Mouse (Mus musculus) urinary bladder, postnatal 14 days (tissue): ENCODE measurements around the gene Hdhd5.

Experiments
- DNase-seq: peaks from one replicate; pipeline ENCODE4 v3.0.0; 2021; ENCODE audit warnings: low spot score

Hdhd5 gene

DNA sequence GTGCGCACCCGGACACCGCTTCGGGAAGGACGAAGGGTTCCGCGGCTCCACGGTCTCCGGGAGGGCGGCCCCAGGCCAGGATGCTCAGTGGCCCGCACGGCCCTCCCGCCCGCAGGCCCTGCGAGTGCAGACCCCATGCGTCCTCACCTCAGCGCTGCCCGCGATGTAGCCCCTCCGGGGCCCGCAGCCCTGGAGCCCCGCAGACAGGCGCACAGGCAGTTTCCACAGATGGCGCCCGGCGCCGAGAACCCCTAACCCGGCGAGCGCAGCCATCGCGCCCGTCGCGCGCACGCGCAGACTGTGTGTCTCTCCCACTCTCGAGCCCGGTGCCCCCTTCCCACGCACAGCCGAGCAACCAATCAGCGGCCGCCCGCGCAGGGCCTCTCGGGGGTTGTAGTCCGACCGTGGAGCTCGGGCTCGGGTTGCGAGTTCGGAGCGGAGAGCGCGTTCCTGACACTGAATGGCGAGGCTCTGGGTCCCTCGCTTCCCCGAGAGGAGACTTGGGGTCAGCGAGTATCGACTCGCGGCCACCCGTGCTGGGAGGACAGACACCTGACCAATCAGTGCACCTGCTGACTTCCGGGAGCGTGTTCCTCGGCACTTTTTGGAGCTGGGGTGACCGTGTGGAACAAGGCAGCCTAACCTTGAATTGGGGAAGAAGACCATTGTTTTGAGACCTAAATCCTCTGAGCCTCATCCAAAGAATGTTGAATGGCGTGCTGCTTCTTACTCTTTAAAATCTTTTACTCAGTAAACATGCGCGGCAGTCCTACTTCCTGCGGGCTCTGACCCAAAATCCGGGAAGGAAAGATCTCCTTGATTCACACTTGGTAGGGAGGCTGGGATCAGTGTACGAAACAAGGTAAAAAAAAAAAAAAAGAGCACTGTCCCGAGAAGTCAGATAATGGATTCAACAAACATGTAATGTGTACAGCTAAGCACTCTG is at the start of gene Hdhd5:
Gene Hdhd5, minus strand, starts transcription at position 300 of the 946 bp plus-strand sequence.
- DNase-seq = peak; percentile 94

GRCm38 (mm10) chr6:120580713-120581015 is 49.5 kb upstream of the Hdhd5 start:
- no peak for DNase-seq

- DNase-seq = peak; percentile 28
Measured at GRCm38 (mm10) chr6:120579831-120580712, 49.0 kb upstream of the Hdhd5 start.

DNA sequence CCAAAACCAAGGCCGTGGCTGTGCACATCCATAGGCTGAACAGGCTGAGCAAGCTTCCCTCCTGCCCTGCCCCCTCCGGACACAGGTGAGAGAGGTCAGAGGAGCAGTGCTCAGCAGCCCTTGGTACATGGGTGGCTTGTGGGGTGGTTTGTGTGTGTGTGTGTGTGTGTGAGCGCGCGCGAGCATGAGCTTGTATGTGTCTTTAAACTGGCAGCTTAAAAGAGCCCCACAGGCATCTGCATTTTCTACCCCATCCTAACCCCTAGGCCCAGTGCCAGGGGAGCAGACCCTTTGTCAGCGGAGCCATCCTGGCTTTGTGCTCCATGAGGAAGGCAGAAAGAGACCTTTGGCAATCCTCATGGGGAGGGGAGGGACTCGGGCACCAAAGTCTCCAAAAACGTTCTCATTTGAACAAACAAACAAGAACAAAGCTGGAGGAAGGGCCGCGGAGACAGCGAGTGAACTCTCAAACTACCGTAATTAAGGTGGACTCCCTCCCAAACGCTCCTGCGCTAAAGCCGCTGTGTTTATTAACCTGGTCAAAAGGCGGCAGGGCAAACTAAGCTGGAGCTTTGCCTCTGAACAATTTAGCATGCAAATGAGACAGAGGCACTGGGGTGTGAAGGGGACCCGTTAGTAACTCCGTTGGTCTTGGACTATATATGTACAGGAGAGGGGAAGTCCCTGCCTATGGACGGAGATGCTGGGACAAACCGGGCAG is 48.2 kb upstream of the Hdhd5 start:
- DNase-seq = no peak

- no peak for DNase-seq
Measured at GRCm38 (mm10) chr6:120578471-120578870, 47.4 kb upstream of the Hdhd5 start.

- DNase-seq = no peak
Measured at GRCm38 (mm10) chr6:120572372-120572771, 41.3 kb upstream of the Hdhd5 start.

GRCm38 (mm10) chr6:120568257-120568656 is 37.1 kb upstream of the Hdhd5 start:
- DNase-seq = no peak

DNA sequence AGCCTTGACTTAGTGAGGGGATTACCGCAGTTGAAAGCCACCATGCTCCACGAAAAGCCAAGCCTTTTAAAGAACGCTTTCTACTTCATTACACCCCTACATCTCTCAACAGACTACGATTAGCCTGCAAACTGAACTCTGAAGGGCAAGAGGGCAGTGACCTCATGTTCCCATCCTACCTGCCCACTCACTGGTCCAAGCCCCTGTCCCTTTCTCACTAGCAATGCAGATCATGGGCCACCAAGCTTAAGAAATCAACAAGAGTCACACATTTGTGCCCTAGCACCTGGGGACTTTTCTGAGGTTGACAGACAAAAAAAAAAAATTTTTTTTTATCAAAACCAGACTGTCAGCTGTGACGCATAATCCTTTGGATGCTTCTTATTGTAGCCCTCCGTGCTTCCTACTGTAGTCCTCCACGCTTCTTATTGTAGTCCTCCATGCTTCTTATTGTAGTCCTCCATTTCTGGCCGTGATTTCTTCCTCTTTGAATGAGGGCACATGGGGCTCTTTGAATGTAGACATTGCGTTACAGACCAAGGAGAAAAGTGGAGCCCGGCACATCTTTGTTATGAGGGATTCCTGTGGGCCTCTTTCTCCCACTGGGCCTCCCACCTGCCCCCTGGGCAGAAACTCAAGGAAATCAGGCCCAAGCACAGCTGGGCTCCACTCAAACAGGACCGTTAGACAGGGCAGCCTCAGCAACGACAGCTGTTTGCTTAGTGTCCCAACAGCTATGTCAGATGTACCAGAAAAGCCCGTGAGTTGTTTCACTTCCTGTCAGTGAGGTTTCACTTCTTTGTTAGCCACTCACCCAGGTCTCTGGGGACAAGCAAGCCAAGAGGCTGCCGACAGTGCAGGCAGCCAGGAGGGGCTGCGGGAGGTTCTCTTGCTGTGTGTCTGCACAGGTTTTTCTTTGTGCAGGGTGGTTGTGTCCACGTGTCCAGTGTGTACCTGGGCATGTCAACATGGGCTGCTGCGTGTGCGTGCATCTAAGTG is 36.1 kb upstream of the Hdhd5 start:
- DNase-seq = peak; percentile 4

GRCm38 (mm10) chr6:120556641-120557040 is 25.5 kb upstream of the Hdhd5 start:
- DNase-seq = no peak

DNA sequence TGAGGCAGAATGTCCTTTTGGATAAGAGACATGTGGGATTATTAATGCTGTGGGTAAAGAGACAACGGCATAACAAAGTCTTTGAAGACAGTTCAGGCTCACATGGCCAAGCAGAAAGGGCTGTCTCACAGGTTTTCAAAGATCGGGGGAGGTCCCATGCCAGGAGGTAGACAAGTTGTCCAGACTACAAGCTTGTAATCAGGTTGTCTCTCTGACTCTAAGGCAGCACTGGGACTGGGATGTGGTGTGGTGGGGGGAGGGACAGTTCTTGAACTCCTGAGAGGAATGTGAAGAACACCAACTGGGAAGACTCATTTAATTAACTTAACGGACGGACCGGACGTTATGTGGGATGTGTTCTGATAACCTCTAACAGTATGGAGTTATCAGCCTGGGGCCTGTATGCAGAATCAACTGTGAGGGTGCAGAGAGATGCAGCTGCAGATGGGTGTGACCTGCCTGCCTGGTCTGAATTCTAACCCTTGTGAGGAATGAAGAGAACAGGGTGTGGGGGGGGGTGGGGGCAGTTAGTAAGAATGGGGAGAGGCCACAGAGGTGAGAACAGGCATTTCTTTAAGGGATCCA is 25.0 kb upstream of the Hdhd5 start:
- DNase-seq = no peak

DNA sequence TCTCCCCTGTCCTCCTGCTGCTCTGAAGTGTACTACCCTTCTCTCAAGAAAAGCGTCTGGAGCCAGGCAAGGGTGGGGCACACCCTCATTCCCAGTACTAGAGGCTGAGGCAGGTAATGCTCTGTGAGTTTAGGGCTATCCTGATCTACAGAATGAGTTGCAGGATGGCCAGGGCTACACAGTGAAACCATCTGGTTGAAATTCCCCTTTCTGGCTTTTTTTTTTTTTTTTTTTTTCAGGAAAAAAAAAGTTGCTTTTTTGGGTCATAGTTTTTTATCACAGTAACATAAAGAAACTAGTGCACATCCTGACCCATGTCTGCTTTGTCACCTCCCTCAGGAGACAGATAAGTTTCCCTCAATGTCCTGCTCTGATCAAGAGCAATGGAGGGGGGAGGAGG is 24.0 kb upstream of the Hdhd5 start:
- DNase-seq = no peak

- DNase-seq = no peak
Measured at GRCm38 (mm10) chr6:120550173-120550572, 19.1 kb upstream of the Hdhd5 start.

DNA sequence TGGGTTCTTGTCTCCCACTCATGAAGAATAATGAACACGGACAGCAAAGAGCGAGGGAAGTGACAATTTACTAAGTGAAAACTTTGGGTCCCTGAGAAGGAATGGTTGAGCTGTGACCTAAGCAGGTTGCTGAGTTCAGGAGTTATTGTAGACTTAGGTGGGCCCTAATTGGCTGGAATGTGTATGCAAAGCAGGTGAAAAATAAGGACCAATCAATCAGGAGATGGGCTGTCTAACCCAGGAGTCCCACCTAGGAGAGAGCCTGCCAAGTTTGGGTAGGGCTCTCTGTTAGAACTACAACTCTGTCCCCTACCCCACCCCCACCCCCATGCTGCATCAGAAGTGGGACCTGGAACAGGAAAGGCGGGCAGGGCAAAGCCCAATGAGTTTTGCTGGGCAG is 17.5 kb upstream of the Hdhd5 start:
- no peak for DNase-seq

DNA sequence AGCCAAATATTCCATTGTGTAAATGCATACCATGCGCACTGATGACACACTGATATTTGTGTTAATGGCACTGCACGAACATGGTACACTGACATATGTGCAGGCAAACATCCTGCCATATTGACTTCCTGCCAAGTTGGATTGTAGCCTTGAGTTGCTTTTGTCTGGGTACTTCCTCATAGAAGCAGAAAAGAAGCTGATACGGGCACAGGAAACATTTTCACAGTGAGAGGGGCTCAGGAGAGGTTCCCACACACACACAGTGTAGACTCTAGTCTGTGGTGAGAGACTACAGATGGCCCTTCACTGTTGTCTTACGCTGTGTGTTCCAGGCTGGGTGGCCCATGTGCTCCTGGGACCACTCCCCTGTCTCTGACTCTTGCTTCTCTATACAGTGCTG is 15.9 kb upstream of the Hdhd5 start:
- no peak for DNase-seq

- no peak for DNase-seq
Measured at GRCm38 (mm10) chr6:120546292-120546691, 15.2 kb upstream of the Hdhd5 start.

- no peak for DNase-seq
Measured at GRCm38 (mm10) chr6:120542061-120542460, 10.9 kb upstream of the Hdhd5 start.

GRCm38 (mm10) chr6:120541386-120541785 is 10.3 kb upstream of the Hdhd5 start:
- no peak for DNase-seq

- DNase-seq = no peak
Measured at GRCm38 (mm10) chr6:120539781-120540231, 8.7 kb upstream of the Hdhd5 start.

DNA sequence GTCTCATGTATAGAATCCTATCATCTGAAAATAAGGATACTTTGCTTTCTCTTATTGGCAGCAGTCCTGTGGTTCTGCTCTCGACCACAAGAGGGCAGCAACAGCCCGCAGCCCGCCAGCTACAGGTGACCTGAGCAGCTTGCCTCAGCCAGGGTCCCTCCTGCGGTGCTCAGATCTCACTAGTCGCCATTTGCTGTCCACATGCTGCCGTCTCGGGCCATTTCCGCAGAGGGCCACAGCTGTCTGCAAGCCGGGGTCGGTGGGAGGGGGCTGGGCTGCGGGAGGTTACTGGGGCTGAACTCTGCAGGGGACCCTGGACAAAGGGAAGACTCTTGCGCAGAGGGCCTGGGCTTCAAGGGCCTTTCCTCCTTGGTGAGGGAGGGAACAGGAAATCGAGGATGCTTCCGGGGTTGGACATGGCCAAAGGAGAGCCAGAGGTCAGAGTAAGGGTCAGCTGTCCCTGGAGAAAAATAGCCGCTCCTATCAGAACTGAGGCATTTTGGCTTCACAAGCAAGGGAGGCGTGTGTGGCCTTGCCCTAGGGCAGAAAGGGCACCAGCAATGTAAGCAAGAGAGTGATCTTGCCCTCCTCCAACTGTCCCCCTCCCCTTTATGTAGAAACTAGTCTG is 8.1 kb upstream of the Hdhd5 start:
- peak; percentile 67 for DNase-seq

DNA sequence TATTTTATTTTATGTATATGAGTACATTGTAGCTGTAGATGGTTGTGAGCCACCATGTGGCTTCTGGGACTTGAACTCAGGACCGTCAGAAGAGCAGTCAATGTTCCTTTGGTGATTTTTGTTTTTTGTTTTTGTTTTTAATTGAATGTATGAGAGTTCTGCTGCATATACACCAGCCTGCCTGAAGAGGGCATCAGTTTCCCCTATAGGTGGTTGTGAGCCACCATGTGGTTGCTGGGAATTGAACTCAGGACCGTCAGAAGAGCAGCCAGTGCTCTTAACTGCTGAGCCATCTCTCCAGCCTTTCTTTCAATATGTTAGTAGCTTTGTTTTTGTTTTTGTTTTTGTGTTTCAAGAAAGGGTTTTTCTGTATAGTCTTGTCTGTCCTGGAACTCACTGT is 5.2 kb upstream of the Hdhd5 start:
- DNase-seq = no peak
